Mouse (Mus musculus) frontal cortex, adult (tissue): Measurements from ENCODE around the gene Eif4e2.
A peak's percentile ranks its signal among the peaks of the same experiment; 100 is the strongest.

Experiments
- ATAC-seq: cut with Nextera tagmentation; 2 replicates; pipeline ENCODE4 v1.9.2; 2017; ENCODE audit warnings: mild to moderate bottlenecking, moderate library complexity, mixed read lengths; ENCODE audit not compliant: low TSS enrichment

Eif4e2 gene

GRCm38 (mm10) chr1:87213735-87214704, at the start of gene Eif4e2:
Gene Eif4e2, plus strand, starts transcription at chr1:87213914.
- peak; percentile 96 for ATAC-seq

- ATAC-seq, result no peak
Observed at GRCm38 (mm10) chr1:87164164-87164795, 49.4 kb upstream of the Eif4e2 start.

- ATAC-seq, result no peak
Observed at GRCm38 (mm10) chr1:87164796-87165184, 48.9 kb upstream of the Eif4e2 start.

DNA sequence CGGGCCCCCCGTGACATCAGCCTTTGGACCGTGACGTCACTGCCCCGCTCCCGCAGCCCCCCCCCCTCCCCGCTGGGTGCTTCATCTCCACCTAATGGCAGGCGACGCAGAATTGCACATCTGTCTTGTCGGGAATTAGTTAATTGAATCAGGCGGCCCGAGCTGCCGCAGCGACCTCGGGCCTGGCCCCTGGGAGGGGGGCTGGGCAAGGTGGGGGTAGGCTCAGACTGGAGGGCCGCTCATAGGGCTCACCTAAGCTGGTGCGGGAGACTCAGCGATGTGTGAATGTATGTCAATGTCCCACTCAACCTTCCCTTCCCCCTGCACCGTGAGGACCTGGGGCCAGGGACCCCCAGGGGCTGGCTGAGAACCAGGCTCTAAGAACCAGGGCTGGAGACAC, 43.3 kb upstream of the Eif4e2 start:
- no peak for ATAC-seq

- no peak for ATAC-seq
Observed at GRCm38 (mm10) chr1:87171312-87171711, 42.4 kb upstream of the Eif4e2 start.

GRCm38 (mm10) chr1:87172316-87172715, 41.4 kb upstream of the Eif4e2 start:
- ATAC-seq, result no peak

DNA sequence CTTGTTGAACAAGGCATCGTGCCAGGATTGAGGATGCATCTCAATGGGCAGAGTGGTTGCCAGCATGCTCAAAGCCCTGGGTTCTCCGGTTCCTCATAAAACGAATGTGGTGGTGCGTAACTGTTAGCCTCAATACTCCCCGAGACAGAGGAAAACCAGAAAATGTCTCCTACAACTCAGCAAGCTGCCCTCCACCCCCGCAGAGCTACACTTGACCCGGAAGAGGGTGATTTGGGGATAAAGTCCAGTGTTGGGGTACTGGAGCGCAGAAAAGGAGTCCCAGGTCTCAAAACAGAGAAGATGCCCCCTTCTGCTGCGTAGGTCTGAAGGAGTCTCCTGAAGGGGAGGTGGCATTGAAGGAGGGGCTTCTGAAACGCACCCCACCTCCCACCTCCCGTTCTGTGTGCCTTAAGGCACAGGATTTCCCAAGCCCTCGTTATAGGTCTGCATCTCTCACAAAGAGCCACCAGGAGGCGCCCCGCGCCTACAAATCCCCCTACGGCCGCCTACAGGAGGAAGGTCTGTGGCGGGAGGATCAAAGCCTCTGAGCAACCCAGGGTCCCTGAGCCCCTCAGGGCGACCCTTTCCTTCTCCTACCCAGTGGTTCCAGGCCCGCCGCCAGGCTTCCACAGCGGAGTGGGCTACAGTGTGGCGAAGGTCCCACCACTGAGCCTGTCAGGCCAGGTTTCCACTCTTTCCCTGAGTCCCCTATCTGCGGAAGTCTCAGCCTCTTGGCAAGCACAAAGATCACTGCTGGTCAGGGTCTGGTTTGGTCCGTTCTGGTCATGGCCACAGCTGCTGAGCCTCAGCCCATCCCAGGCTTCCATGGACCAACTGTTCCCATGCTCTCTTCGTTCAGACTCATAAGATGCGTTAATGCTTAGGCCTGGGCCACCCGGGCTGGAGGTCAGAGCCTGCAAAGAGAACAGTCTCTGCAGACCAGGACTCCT, 39.4 kb upstream of the Eif4e2 start:
- peak; percentile 57; the same call in 1 of the 2 replicates for ATAC-seq

DNA sequence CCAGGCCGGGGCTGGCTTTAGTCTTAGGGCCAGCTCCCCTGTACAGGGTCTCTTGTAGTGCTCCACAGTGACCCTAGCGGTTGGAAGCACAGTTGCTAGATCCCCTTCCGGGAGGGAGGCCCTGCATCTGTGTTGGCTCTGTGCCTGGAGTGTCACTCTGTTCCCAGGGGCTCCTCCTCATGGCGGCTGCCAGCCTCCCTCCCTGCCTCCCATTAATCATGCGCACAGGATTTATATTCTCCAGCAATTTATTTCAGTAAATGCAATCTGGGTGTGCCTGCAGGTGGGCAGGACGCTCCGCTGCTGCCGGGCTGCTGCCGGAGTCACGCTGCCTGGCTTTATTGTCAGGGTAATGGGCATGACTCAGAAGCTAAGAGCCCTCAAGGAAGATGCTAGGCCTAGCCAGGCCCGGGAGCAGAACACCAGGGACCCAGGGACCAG, 37.8 kb upstream of the Eif4e2 start:
- ATAC-seq, result peak; percentile 59; the same call in 1 of the 2 replicates

DNA sequence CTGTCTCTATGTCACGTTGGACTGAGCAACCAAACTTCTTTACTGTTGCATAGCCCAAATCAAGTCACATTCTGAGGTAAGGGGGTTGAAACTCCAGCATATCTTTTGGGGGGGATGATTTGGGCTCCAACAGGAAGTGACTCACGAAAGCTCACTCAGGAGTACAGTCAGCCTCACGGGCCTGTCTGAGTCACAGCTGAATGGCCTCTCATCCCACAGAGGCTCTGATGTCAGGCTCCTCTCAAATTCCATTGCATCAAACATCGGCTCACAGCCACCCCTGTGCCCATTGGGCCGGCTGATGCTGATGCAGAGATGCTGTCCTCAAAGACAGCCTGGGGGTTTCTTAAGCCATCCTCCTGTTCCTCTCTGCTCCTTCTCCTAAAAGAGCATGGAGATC, 32.8 kb upstream of the Eif4e2 start:
- peak; percentile 48; the same call in 1 of the 2 replicates for ATAC-seq

DNA sequence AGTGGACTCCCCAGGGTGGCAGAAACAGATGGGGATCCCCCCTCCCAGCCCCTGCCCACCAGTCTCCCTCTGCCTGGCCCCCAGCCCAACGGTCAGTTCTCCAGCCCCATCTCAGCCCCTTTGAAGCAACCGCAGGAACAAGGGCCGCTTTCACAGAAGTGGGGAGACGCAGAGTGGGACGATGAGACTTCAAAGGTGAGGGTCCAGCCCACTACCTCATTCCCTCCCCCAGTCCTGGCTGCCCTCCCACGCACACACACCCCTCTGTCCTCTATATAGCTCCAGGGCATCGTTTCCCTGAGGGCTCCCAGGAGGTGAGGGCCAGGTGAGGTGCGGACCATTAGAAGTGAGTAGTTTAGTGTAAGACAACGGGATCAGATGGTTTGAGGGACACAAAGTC, 30.7 kb upstream of the Eif4e2 start, which contains the start of gene Prss56:
TSS of gene Prss56 (plus strand) at position 301 of the 400 bp plus-strand sequence.
- no peak for ATAC-seq

GRCm38 (mm10) chr1:87183998-87184750, 29.5 kb upstream of the Eif4e2 start:
- ATAC-seq, result no peak

DNA sequence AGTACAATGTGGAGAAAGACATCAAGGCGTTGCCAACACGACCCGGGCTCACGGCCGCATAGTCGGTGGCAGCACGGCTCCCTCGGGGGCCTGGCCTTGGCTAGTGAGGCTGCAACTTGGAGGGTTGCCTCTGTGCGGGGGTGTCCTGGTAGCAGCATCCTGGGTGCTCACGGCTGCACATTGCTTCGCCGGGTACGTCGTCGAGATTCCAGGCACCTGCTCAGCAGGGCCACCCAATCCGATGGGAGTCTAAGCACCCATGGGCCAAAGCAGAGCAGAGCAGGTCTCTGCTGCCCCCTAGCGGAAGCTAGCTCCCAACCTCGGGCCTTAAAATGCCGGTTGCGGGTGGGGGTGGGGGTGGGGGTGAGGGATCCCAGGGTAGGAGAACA, 29.0 kb upstream of the Eif4e2 start:
- ATAC-seq, result peak; percentile 71

GRCm38 (mm10) chr1:87185526-87185925, 28.2 kb upstream of the Eif4e2 start:
- no peak for ATAC-seq

DNA sequence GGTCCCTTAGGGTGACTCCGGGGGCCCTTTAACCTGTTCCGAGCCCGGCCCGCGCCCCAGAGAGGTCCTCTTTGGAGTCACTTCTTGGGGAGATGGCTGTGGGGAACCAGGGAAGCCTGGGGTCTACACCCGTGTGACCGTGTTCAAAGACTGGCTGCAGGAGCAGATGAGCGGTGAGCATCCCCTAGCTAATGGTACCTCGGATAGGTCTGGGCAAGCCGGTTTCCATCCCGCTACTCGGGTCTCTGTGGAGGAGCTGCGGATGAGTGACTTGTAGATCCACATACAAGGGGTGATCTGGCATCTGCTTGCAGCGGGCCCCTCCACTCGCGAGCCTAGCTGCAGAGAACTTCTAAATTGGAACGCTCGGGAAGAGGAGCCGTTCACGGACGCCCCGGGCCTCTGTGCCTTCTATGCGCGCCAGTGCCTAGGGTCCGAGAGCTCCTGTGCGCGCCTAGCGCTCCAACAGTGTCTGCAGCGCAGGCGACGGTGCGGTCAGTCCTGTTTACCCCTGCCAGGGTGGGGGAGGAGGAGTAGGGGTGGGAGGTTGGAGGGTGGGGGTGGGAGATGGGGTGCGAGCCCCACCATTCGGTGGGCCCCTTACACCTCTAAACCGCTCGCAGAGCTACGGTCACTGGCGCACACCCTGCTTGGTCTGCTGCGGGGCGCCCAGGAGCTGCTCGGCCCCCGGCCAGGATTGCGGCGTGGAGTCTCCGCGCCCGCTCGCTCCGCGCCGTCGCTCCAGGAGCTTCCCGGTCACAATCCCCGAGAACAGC, 27.3 kb upstream of the Eif4e2 start:
- ATAC-seq, result peak; percentile 39; the same call in 1 of the 2 replicates

- peak; percentile 92 for ATAC-seq
Observed at GRCm38 (mm10) chr1:87187037-87187355, 26.7 kb upstream of the Eif4e2 start.

DNA sequence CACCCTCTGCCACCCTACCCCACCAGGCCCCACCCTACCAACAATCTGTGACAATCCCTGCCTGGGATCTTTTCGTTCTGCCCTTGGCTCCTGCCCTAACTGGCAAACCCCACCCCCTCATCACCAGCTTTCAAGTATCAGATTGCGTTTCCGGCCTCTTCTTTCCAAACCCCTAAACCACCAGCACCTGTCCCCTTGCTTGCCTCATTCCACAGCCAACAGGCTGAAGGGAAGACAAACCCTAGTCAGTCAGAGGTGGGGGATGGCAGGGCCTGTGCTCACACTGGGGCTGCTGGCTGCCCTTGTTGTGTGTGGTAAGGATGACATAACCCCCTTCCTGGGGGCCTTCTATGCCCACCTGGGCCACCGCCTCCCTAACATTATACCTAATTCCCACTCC, 23.3 kb upstream of the Eif4e2 start, which contains the start of gene Chrnd:
TSS of gene Chrnd (plus strand) at position 179 of the 400 bp plus-strand sequence.
- no peak for ATAC-seq

DNA sequence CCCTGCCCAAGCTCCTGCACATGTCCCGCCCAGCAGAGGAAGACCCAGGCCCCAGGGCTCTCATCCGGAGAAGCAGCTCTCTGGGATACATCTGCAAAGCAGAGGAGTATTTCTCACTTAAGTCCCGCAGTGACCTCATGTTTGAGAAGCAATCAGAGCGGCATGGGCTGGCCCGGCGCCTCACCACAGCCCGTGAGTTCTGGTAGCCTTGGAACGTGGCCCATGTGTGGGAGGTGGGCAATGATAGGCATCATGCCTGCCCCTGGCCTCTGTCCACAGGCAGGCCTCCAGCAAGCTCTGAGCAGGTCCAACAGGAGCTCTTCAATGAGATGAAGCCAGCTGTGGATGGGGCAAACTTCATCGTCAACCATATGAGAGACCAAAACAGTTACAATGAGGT, 16.4 kb upstream of the Eif4e2 start:
- ATAC-seq, result no peak

- ATAC-seq, result no peak
Observed at GRCm38 (mm10) chr1:87198119-87199065, 15.3 kb upstream of the Eif4e2 start.

- no peak for ATAC-seq
Observed at GRCm38 (mm10) chr1:87200811-87201210, 12.9 kb upstream of the Eif4e2 start.
